Mouse (Mus musculus) thymus, postnatal 4 days (tissue): ENCODE results near the gene Shb.

Experiments used
- DNase-seq: peaks from one replicate; pipeline ENCODE4 v3.0.0; 2021

Gene Shb

GRCm38 (mm10) chr4:45532375-45532774 lies at the start of gene Shb:
TSS of gene Shb (minus strand) at chr4:45532470.
- DNase-seq = peak; percentile 53

- DNase-seq = no peak
Observed at GRCm38 (mm10) chr4:45581095-45581494, 48.8 kb upstream of the Shb start.

- no peak for DNase-seq
Observed at GRCm38 (mm10) chr4:45578554-45579370, 46.5 kb upstream of the Shb start.

GRCm38 (mm10) chr4:45577631-45578030 lies 45.4 kb upstream of the Shb start:
- DNase-seq = no peak

- DNase-seq = no peak
Observed at GRCm38 (mm10) chr4:45574614-45575169, 42.4 kb upstream of the Shb start.

GRCm38 (mm10) chr4:45569521-45569920 lies 37.3 kb upstream of the Shb start:
- DNase-seq = no peak

- no peak for DNase-seq
Observed at GRCm38 (mm10) chr4:45558211-45558610, 25.9 kb upstream of the Shb start.

GRCm38 (mm10) chr4:45552571-45552970 lies 20.3 kb upstream of the Shb start:
- no peak for DNase-seq

GRCm38 (mm10) chr4:45550970-45551369 lies 18.7 kb upstream of the Shb start:
- DNase-seq = no peak

- DNase-seq = peak; percentile 43
Observed at GRCm38 (mm10) chr4:45549514-45549913, 17.2 kb upstream of the Shb start.

GRCm38 (mm10) chr4:45545851-45546250 lies 13.6 kb upstream of the Shb start:
- no peak for DNase-seq

GRCm38 (mm10) chr4:45543481-45544051 lies 11.3 kb upstream of the Shb start:
- DNase-seq = no peak

GRCm38 (mm10) chr4:45540151-45540933 lies 8.1 kb upstream of the Shb start:
- no peak for DNase-seq

- no peak for DNase-seq
Observed at GRCm38 (mm10) chr4:45539187-45539586, 6.9 kb upstream of the Shb start.

GRCm38 (mm10) chr4:45533436-45533940 lies 1.2 kb upstream of the Shb start:
- DNase-seq = no peak

GRCm38 (mm10) chr4:45530662-45531542 lies 1.4 kb downstream of the Shb start:
- DNase-seq = peak; percentile 96

- peak; percentile 54 for DNase-seq
Observed at GRCm38 (mm10) chr4:45529986-45530597, 2.2 kb downstream of the Shb start.

- peak; percentile 57 for DNase-seq
Observed at GRCm38 (mm10) chr4:45529201-45529985, 2.9 kb downstream of the Shb start.

- DNase-seq = no peak
Observed at GRCm38 (mm10) chr4:45528355-45529198, 3.7 kb downstream of the Shb start.
